Mouse (Mus musculus) embryonic facial prominence, embryonic 14.5 days (tissue): ENCODE measurements around the gene Clstn2. TPM values are rescaled to one million over a fixed set of nuclear protein-coding genes. Genes with fewer than 3 reads are reported as not detected.

Experiments used
- ATAC-seq: fragments of 200-750 bp; cut with Nextera tagmentation; 2 replicates; pipeline ENCODE4 v1.8.0; 2017; ENCODE audit warnings: low read depth, moderate number of reproducible peaks, moderate TSS enrichment
- DNase-seq: peaks from one replicate; pipeline ENCODE4 v3.0.0-alpha.2; 2015; ENCODE audit warnings: low spot score
- H3K27ac ChIP-seq: fragments of 300-500 bp; sonication (generic); replicated peaks from 2 replicates; pipeline ENCODE4 v1.5.1; 2014; ENCODE audit warnings: low read depth, mild to moderate bottlenecking, low read length, moderate library complexity
- H3K27me3 ChIP-seq: fragments of 300-500 bp; sonication (generic); replicated peaks from 2 replicates; pipeline ENCODE4 v1.6.1; 2014; ENCODE audit warnings: low read length; ENCODE audit not compliant: control insufficient read depth, insufficient read depth
- H3K36me3 ChIP-seq: fragments of 300-500 bp; sonication (generic); 2 replicates; pipeline ENCODE4 v1.6.1; 2014; ENCODE audit warnings: low read length, mixed read lengths; ENCODE audit not compliant: control insufficient read depth, insufficient read depth
- H3K4me1 ChIP-seq: fragments of 300-500 bp; sonication (generic); 2 replicates; pipeline ENCODE4 v1.6.1; 2014; ENCODE audit warnings: antibody characterized with exemption, low read length; ENCODE audit not compliant: control insufficient read depth, insufficient read depth
- H3K4me2 ChIP-seq: fragments of 300-500 bp; sonication (generic); 2 replicates; pipeline ENCODE4 v1.6.1; 2014; ENCODE audit warnings: low read depth, mild to moderate bottlenecking, low read length, moderate library complexity, mixed read lengths
- H3K4me3 ChIP-seq: fragments of 300-500 bp; sonication (generic); 2 replicates; pipeline ENCODE4 v1.5.1; 2014; ENCODE audit warnings: low read depth, mild to moderate bottlenecking, low read length
- H3K9ac ChIP-seq: fragments of 300-500 bp; sonication (generic); 2 replicates; pipeline ENCODE4 v1.6.1; 2014; ENCODE audit warnings: low read depth, mild to moderate bottlenecking, low read length, moderate library complexity, mixed read lengths
- H3K9me3 ChIP-seq: fragments of 300-500 bp; sonication (generic); 2 replicates; pipeline ENCODE4 v1.6.1; 2016; ENCODE audit warnings: low read length; ENCODE audit not compliant: control insufficient read depth
- WGBS: fragments of 180-500 bp; shearing (Covaris S2); extraction: QIAGEN DNeasy Blood & Tissue Kit; methylation state at CpG from one replicate; pipeline ENCODE4 v1.1.7; 2014; 5-methylcytosine and 5-hydroxymethylcytosine counted together
- polyA plus RNA-seq: library from polyadenylated mRNA; unstranded; fragments of >200 nt; fragmentation: Nextera tagmentation; extraction: Ambion mirVana; gene quantifications from 2 replicates; pipeline ENCODE4 v1.2.1, GENCODE M21; 2014

Gene Clstn2
- polyA plus RNA-seq, 1 experiment from 2014 or later: 3.8 TPM

- Histone ChIP-seq H3K36me3 (no peaks in the 10 kb centered on the region), H3K4me2 (no peak overlapping the region), H3K9ac (no peak overlapping the region), H3K4me3 (no peak overlapping the region), H3K27me3 (no peaks in the 10 kb centered on the region), H3K9me3 (no peaks in the 10 kb centered on the region), H3K27ac (no peak overlapping the region), H3K4me1 (no peaks in the 10 kb centered on the region)
- ATAC-seq: no peak
- WGBS: 89% methylated on average over 1 of the region's 1 CpGs
- DNase-seq: no peak
These were observed 505.1 kb downstream of the Clstn2 start for GRCm38 (mm10) chr9:97527926-97528325.

GRCm38 (mm10) chr9:97527276-97527675, 505.7 kb downstream of the Clstn2 start:
- WGBS: 62% methylated on average over 1 of the region's 1 CpGs
- H3K36me3 ChIP-seq: no peaks in the 10 kb centered on the region
- no peak overlapping the region for H3K9ac ChIP-seq
- no peaks in the 10 kb centered on the region for H3K27me3 ChIP-seq
- no peaks in the 10 kb centered on the region for H3K4me1 ChIP-seq
- no peak overlapping the region for H3K4me2 ChIP-seq
- ATAC-seq (no peak), DNase-seq (no peak)
- no peaks in the 10 kb centered on the region for H3K9me3 ChIP-seq
- no peak overlapping the region for H3K27ac ChIP-seq
- no peak overlapping the region for H3K4me3 ChIP-seq

- H3K4me3 ChIP-seq: no peak overlapping the region
- H3K27ac ChIP-seq: no peak overlapping the region
- no peaks in the 10 kb centered on the region for H3K4me1 ChIP-seq
- H3K9me3 ChIP-seq: no peaks in the 10 kb centered on the region
- no peaks in the 10 kb centered on the region for H3K27me3 ChIP-seq
- H3K9ac ChIP-seq: no peak overlapping the region
- no peaks in the 10 kb centered on the region for H3K36me3 ChIP-seq
- DNase-seq (no peak), ATAC-seq (no peak)
- no peak overlapping the region for H3K4me2 ChIP-seq
- 84% methylated on average over 3 of the region's 3 CpGs for WGBS
These were observed 507.4 kb downstream of the Clstn2 start for GRCm38 (mm10) chr9:97525563-97525962.

- H3K4me2 ChIP-seq: no peak overlapping the region
- H3K9ac ChIP-seq: no peak overlapping the region
- H3K36me3 ChIP-seq: no peaks in the 10 kb centered on the region
- H3K9me3 ChIP-seq: no peaks in the 10 kb centered on the region
- WGBS: 71% methylated on average over 3 of the region's 3 CpGs
- no peaks in the 10 kb centered on the region for H3K27me3 ChIP-seq
- ATAC-seq (no peak), DNase-seq (no peak)
- no peak overlapping the region for H3K27ac ChIP-seq
- no peaks in the 10 kb centered on the region for H3K4me1 ChIP-seq
- H3K4me3 ChIP-seq: no peak overlapping the region
These were observed 508.1 kb downstream of the Clstn2 start for GRCm38 (mm10) chr9:97524861-97525260.

GRCm38 (mm10) chr9:97520771-97521170, 512.2 kb downstream of the Clstn2 start:
- WGBS: 92% methylated on average over 3 of the region's 3 CpGs

GRCm38 (mm10) chr9:97517006-97517405, 516.0 kb downstream of the Clstn2 start:
- WGBS: 57% methylated on average over 3 of the region's 3 CpGs
- no peak overlapping the region for H3K4me3 ChIP-seq
- H3K4me2 ChIP-seq: no peak overlapping the region
- ATAC-seq: no peak
- H3K9me3 ChIP-seq: no peaks in the 10 kb centered on the region
- H3K27me3 ChIP-seq: no peaks in the 10 kb centered on the region
- H3K4me1 ChIP-seq: no peaks in the 10 kb centered on the region
- H3K27ac ChIP-seq: no peak overlapping the region
- no peak for DNase-seq
- H3K9ac ChIP-seq: no peak overlapping the region
- no peaks in the 10 kb centered on the region for H3K36me3 ChIP-seq

More at GRCm38 (mm10) chr9:97520771-97521170, 512.2 kb downstream of the Clstn2 start:
- Histone ChIP-seq H3K9ac (no peak overlapping the region), H3K4me2 (no peak overlapping the region), H3K9me3 (no peaks in the 10 kb centered on the region), H3K27me3 (no peaks in the 10 kb centered on the region), H3K4me1 (no peaks in the 10 kb centered on the region), H3K36me3 (no peaks in the 10 kb centered on the region), H3K27ac (no peak overlapping the region), H3K4me3 (no peak overlapping the region)
- DNase-seq (no peak), ATAC-seq (no peak)

GRCm38 (mm10) chr9:97514639-97515038, 518.3 kb downstream of the Clstn2 start:
- Histone ChIP-seq H3K9me3 (no peaks in the 10 kb centered on the region), H3K4me3 (no peak overlapping the region), H3K9ac (no peak overlapping the region), H3K27me3 (no peaks in the 10 kb centered on the region), H3K4me1 (no peaks in the 10 kb centered on the region), H3K27ac (no peak overlapping the region), H3K36me3 (no peaks in the 10 kb centered on the region), H3K4me2 (no peak overlapping the region)
- 86% methylated on average over 2 of the region's 2 CpGs for WGBS
- DNase-seq (no peak), ATAC-seq (no peak)

GRCm38 (mm10) chr9:97512282-97512850, 520.6 kb downstream of the Clstn2 start:
- Histone ChIP-seq H3K4me1 (no peaks in the 10 kb centered on the region), H3K9me3 (no peaks in the 10 kb centered on the region), H3K4me3 (no peak overlapping the region), H3K9ac (no peak overlapping the region), H3K27ac (no peak overlapping the region), H3K27me3 (no peaks in the 10 kb centered on the region), H3K4me2 (no peak overlapping the region), H3K36me3 (no peaks in the 10 kb centered on the region)
- ATAC-seq: no peak
- 68% methylated on average over 3 of the region's 3 CpGs for WGBS
- peak; percentile 26 for DNase-seq

- H3K9ac ChIP-seq: no peak overlapping the region
- no peaks in the 10 kb centered on the region for H3K9me3 ChIP-seq
- H3K4me3 ChIP-seq: no peak overlapping the region
- no peak for DNase-seq
- H3K27ac ChIP-seq: no peak overlapping the region
- H3K4me1 ChIP-seq: no peaks in the 10 kb centered on the region
- H3K27me3 ChIP-seq: no peaks in the 10 kb centered on the region
- WGBS: 63% methylated on average over 4 of the region's 4 CpGs
- no peaks in the 10 kb centered on the region for H3K36me3 ChIP-seq
- H3K4me2 ChIP-seq: no peak overlapping the region
- ATAC-seq: no peak
These were observed 531.6 kb downstream of the Clstn2 start for GRCm38 (mm10) chr9:97501416-97501815.
